Mouse (Mus musculus) A20 (cell line): ENCODE data around the gene Ak5.

Experiments used
- DNase-seq: peaks from one replicate; pipeline ENCODE4 v3.0.0-alpha.2; 2011; ENCODE audit warnings: low read depth, low spot score

Ak5 gene

DNA sequence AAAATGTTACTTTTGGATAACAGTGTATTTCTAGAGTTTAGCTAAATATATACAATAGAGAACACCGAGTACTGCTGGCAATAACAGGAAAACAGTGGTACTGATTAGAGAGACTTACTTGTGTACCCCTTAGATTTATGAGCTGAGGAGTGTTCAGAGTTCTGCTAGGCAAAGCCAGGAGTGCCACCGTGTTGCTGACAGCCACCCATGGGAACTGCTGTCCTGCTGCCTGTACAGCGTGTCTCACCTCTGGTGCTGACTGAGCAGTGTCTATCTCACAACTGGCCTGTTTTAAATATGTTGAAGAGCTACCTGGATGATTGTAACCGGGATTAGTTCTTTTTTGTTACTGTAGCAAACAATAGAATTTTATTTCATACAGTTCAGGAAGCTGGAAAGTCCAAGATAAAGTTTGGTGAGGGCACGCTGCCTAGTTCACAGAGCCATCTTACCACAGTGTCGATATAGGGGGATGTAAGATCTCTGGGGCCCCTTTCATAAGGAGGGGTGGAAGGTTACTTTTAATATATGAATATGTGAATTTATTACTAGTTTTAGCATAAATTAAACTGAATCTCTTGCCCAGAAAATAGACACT, 103.5 kb downstream of the Ak5 start:
- DNase-seq = no peak

DNA sequence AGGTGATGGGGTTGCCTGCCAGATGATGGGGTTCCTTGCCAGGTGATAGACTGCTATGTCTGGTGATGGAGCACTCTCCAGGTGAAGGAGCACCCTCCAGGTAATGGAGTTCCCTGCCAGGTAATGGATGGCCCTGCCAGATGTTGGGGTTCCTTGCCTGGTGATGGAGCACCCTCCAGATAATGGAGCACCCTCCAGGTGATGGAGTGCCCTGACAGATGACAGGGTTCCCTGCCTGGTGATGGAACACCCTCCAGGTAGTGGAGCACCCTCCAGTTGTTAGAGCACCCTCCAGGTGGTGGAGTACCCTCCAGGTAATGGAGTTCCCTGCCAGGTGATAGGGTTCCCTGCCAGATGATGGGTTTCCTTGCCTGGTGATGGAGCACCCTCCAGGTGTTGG, 104.3 kb downstream of the Ak5 start:
- no peak for DNase-seq

DNA sequence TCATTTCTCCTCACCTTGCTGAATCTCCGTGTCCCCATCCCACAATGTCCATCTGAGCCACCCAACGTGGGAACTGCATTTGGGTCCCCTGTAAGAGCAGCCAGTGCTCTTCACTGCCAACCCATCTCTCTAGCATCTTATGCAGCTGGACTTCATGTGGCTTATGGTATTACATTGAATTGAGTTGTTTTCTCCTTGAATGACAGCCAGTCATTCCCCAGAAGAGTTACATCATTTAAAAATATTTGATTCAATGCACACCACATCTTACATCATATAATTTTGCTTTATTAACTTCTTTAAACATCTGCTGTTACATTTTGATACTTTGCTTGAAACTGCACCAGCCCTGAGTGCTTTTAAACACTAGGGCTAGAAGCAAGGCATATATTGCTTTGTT, 106.5 kb downstream of the Ak5 start:
- DNase-seq = no peak

DNA sequence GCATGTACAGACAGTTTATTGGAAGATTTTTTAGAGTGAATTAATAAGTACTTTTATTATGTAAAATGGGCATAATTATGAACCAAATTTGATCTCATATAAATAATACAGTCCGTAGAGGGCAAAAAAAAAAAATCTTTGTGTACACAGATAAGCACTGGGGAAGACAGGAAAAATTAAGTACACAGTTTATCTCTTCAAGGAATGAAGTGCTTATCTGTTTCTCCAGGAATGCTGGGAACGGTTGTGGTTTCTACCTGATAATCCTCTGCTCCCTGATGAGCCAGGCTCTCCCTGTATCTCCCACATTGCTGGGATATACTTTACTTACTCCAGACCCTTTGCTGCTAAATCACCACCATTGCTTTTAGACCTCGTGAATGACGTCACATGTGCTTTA, 108.9 kb downstream of the Ak5 start:
- no peak for DNase-seq

DNA sequence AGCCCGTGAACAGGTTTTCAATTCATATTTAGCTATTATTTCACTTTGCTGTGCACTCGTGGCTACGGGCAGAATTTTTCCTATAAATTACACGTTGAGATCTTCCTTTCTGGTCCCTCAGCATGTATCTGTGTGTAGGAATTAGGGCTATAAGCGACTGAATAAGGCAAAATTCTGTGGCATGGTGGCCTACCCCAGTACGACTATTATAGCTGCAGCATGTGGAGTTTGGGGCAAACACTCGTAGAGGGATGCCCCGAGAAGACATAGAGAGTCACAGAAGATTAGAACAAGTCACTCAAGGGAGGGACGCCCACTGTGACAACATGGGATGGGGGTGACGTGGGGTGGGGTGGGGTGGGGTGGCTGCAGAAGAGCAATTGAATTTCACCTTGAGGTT, 110.1 kb downstream of the Ak5 start:
- DNase-seq = no peak

DNA sequence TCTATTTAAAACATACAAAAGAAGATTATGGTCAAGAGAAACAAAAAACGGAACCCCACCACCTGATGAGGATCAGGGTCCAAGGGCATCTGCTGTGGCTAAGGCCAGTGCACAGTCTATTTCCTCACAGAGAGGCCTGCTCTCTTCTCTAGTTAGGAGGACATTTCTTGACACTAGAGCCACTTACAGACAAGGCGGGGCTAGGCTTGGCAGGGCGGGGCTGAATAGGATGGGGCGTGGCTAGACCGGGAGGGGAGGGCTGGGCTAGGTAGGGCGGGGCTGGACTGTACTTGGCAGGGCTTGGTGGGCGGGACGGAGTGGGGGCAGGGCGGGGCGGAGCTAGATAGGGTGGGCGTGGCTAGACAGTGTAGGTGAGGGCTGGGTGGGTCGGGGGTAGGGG, 110.5 kb downstream of the Ak5 start:
- DNase-seq = peak; percentile 82

DNA sequence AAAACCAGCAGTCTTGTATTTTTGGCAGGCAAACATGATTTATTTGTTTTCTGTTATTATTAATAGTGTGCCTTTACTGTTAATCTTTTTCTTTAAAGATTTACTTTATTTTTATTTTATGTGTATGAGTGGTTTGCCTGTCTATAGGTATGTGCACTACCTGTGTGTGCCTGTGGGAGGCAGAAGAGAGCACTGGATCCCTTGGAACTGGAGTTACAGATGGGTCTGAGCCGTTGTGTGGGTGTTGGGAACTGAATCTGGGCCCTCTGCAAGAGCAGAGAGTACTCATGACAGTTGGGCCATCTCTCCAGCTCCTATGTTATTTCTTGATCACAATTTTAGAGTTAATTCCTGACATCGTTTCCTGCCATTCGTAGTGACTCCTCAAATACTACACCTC, 111.2 kb downstream of the Ak5 start:
- DNase-seq = peak; percentile 20

DNA sequence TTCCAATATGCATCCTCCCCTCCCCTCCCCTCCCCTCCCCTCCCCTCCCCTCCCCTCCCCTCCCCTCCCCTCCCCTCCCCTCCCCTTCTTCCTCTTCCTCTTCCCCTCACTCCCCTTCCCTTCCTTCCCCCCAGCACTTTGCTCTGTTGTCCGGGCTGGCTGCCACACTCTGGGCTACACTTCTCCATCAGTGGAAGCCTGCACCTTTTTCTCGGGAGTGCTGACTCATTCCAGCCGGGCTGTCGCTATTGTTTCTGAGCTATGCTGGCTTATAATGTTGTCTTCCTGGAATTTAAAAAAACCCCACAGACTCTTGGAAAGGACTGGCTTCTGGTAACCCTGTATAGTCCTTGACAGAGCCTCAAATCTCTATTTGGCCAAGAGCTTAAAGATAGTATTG, 111.7 kb downstream of the Ak5 start:
- no peak for DNase-seq

DNA sequence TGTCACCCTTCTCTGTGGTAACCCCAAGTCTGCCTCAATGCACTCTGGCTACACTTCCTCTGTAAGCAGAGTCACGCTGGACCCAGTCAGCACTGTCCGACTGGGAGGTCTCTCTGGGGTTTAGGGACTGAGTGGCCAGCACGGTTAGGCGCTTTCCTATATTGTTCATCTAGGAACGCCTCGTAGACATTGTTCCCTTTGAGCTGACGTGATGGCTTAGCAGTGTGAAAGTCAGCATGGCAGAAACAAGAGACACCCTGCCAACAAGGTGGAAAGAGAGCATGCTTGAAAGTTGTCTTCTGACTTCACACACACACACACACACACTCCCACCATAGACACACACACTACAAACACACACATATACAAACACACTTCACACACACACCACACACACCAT, 112.9 kb downstream of the Ak5 start:
- no peak for DNase-seq

DNA sequence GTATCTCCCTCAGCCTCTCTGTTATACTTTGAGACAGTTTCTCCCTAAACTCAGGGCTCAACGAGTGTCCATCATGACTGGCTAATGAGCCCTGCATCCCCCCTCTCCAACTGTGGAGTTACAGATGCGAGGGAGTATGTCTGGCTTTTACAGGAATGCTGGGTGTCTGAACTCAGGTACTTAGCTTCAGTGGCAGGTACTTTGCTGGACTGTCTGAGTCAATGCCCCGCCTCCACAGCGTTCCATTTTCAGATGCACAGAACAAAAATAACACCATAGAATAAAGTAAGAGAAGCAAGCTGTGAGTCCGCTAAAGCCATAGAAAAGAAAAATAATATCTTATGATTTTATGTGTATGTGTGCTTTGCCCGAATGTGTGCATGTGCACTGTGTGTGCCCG, 113.8 kb downstream of the Ak5 start:
- no peak for DNase-seq

DNA sequence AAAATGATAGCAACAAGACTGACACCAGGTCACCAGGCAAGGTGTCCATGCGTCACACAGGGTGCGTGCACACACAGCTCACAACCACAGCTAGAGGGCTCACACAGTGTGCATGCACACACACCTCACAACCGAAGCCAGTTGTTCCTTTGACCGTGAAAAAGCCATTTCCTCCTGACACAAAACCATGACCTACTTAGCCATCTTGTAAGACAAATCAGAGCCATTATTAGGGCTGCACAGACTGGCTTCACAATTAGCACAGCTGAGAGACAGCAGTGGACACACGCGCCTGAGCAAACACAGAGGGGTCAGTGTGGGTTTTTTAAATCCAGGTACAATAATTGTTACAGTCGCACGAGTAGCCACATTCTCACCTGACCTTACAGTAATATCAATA, 115.5 kb downstream of the Ak5 start:
- no peak for DNase-seq

DNA sequence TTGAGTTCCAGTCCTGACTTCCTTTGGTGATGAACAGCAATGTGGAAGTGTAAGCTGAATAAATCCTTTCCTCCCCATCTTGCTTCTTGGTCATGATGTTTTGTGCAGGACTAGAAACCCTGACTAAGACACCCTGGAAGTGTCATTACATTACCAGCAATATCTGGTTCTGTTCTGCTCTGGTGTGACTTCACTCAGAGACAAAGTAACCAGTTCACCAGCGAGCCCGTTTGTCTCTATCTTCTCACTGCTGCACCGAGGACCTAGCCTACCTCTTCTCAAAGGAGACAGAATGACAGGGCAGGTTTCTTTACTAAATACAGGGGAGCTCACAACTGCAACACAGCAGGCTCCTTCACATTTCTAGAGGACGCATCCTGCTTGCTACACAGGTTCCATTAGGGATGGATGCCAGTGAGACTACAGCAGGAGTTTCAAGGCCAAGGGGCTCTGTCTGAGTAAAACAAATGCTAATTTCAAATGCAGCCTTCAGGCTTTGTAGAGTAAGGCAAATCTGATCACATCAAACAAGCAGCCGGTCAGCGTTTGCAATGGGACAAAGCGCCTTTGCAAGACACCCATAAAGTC, 117.5 kb downstream of the Ak5 start:
- no peak for DNase-seq

DNA sequence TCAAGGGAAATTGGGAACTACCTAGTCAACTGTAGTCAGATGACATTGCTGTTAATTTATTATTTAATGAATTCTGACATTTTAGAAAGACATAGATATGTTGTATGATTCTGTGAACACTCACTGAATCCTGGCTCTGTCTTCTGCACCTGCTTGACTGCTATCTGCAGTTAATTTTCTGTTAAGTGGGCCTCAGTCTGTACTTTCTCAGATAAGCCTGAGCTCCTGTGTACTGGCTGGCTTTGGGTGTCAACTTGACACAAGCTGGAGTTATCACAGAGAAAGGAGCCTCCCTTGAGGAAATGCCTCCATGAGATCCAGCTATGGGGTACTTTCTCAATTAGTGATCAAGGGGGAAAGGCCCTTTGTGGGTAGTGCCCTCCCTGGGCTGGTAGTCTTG, 118.1 kb downstream of the Ak5 start:
- DNase-seq = no peak

DNA sequence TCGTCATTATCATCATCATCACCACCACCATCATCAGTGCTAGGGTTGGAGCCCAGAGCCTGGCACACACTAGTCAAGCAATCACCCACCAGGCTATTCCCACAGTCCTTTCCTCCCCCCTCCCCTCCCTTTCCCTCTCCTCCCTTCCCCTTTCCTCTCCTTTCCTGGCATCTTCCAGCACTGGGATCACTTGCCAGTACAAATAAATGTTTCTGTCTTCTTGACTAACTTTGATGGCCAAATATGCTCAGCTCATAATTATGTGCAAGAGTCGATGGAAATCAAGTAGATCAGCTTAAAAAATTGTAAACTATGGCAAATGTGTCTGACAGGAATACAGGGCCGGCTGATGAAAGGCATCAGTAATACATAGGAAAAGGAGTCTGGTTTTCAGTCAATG, 123.2 kb downstream of the Ak5 start:
- DNase-seq = no peak

DNA sequence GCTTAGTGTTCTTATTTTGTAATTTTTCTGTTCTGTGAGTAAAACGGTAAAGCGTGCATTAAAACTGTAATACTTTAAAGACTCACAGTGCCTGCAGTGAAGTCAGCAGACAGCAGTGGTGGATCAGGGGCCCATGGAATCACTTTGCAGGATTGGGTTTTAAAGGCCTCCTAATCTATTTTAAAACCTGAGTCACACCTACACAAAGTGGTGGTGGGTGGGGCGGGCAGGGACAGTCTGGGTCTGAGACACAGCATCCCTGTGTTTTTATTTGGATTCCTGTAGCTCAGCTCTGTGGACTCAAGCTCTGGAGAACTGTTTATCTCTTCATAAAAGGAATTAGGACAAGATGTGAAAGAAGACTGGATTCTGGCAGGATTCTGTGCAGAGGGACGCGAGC, 125.9 kb downstream of the Ak5 start:
- no peak for DNase-seq

DNA sequence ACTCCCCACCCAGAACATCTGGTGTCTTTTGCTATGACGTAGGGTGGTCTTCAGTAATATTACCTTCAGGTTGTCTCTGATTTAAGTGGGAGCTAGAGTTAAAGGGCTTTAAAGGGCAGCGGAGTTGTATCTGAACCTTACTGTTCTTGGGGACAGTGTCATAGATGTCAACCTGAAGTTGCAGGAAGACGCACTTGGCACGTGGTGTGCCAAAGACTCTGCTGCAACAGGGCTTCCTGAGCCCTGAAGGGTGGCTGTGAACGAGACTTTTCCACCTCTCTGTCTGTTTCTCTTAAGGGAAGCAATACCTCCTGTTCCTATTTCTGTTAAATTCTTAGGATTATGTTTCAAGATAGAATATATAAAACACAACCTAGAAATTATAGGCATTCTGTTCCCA, 137.8 kb downstream of the Ak5 start:
- DNase-seq = no peak

DNA sequence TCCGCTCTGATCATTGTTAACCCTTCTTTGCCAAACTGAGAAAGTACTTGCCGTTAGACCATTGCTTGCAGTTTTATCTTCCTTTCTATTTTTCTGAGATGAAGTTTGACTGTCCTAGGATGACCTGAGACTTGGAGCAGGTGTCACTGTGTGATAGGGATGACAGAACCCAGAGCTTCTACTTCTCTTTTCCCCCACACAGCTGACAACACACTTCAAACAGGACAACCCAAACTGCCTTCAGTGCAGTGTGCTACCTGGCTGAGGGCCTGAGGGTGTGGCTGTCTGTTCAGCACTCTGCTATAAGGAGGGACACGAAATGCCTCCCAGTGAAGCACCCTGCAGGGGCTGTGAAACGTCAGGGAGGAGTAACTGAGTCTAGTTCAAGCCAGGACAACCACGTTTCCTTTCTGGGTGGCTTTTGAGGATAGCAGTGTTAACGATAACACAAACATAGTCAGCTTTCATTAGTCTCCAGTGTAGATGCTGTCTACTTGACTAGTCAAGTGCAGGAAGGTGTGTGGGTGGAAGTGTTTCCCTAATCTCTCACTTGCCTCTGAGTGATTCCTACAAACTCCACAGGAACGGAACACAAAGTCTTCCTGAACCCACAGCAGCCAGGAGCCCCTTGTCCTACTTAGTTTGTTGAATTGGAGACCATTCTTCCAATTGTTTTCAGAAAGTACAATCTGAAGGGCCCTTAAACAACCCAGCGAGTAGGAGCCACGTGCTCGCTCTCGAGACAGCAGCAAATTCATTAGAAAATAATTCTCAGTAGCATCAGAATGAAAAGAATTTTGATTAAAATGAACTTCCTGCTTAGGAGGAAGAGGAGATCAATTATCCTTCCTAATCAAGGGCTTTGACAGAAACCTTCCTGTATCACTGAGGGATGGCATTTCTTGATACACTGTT, 138.8 kb downstream of the Ak5 start:
- DNase-seq = no peak

DNA sequence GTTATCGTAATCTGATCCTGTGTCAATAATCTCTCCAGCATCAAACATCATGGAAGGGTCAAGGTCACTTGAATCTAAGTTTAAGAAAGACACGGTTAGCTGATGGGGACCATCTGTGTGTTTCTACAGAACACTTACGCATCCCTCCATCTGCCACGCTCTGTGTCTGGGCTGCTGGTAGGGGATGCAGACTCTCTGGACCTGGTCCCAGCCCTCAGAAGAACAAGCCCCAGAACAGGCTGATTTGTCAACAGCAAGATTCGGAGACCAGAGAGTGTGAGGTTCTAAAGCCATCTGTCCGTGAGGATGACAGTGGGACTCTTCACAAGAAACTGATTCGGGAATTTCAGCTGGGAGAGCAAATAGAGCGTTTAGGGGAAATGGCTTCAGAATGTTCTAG, 141.4 kb downstream of the Ak5 start:
- DNase-seq = no peak

DNA sequence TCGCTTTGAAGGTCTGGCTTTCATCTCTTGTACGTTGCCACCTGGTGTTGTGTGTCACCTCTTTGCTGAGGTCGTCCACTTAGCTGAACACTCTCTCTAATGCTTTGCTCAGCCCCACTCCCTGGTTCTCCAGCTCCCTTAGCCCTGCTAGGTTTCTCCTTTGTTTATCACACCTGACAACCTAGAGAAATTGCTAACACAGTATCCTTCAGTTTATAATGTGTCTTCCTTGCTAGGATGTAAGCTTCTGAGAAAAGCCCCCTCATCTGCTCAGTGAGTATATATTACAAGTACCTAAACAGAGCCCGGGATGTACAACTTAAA, 144.9 kb downstream of the Ak5 start:
- no peak for DNase-seq

DNA sequence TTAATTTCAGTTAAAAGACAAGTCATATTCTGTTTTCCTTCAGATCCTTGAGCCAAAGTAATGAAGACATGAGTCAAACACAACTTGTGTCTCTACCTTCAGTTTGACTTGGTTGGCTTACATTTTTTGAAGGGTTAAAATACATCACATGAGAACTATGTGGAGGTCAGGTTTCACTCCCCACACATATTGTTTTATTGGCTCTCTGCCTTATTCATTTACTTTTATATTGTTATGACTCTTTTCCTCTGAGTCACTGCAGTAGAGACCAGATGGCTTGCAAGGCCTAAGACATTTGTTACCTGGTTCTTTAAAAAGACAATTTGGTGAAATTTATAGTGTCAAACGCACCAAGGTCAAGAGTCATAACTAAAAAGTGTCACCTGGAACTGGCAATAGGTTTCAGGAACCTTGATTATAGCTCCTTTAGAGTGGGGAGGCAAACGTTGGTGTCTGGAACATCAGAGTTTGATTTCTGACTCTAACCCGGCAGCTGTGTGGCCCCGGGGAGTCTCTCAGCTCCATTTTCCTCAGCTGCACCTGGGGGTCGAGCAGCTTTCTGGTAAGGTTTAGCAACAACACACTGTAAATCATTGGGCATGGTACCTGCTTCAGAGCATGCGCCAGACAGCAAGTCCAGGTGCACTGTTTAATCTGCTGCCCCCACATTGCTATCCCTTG, 145.4 kb downstream of the Ak5 start:
- DNase-seq = no peak

DNA sequence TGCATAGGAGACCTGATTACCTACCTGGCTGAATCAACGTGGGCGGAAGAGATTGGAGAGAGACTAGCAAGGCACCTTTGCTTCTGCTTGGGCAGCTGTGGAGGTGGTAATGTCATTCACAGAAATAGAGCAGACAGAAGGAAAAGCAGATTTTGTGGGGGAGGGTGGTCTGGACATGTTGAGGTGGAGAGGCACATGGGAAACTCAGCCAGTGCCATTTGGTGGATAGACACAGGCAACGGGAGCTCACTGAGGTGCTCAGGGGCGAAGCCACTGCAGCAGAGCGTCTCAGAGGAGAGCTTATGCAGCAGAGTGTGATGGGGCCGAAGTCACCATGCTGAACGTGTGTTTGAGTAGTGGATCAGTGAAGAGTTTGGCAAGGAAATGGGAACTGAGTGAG, 147.1 kb downstream of the Ak5 start:
- DNase-seq = no peak

DNA sequence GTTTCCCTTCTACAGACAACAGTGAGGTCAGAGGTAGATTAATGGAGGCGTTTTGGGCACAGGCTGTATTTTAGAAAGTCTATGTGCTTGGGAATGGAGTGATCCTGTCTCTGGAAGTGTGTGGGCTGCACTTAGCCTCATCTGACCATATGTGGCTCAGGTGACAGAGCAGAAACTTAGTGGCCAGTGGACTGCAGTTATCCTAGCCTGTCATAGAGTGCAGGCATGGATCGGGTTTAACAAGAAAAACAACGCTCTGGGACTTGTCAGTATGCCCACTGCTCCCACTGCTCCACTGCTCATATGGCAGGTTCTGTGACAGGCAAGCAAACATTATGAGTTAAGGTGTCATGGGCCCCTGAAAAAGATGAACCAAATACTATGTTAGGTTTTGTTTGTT, 148.1 kb downstream of the Ak5 start:
- DNase-seq = no peak

DNA sequence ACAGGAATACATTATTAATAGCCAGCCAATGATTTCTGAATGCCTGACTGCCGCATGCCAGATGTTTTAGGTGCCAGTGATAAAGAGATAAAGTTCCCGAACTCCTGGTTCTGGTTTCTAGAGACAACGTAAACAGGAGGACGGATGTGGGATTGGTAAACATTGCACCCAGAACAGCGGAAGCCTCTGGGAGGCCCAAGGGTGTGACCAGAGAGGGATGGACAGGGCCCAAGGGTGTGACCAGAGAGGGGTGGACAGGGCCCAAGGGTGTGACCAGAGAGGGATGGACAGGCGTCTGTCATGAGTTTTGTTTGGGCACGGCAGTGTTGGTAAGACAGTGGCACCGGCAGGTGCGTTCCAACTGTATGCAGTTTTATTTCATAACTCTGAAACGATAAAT, 148.6 kb downstream of the Ak5 start:
- DNase-seq = no peak
